Mouse (Mus musculus) midbrain, embryonic 13.5 days (tissue): Measurements from ENCODE around the gene Ms4a4b. TPM values are rescaled to one million over a fixed set of nuclear protein-coding genes. Genes with fewer than 3 reads are reported as not detected.
"Not testable (repeated sequence)": the region's sequence is repeated elsewhere in the genome, so short reads cannot be mapped to it uniquely, and the experiment has no call there.

Source experiments
- ATAC-seq: fragments of 200-750 bp; cut with Nextera tagmentation; 2 replicates; pipeline ENCODE4 v1.8.0; 2017; ENCODE audit warnings: mild to moderate bottlenecking, moderate TSS enrichment, moderate library complexity
- H3K27ac ChIP-seq: fragments of 300-500 bp; sonication (generic); 2 replicates; pipeline ENCODE4 v1.5.1; 2015; ENCODE audit warnings: inconsistent platforms, mild to moderate bottlenecking, moderate library complexity
- H3K27me3 ChIP-seq: fragments of 300-500 bp; sonication (generic); 2 replicates; pipeline ENCODE4 v1.6.1; 2015; ENCODE audit warnings: mild to moderate bottlenecking, inconsistent platforms
- H3K36me3 ChIP-seq: fragments of 300-500 bp; sonication (generic); 2 replicates; pipeline ENCODE4 v1.6.1; 2015; ENCODE audit warnings: mild to moderate bottlenecking, inconsistent platforms
- H3K4me1 ChIP-seq: fragments of 300-500 bp; sonication (generic); replicated peaks from 2 replicates; pipeline ENCODE4 v1.6.1; 2015; ENCODE audit warnings: inconsistent platforms
- H3K4me2 ChIP-seq: fragments of 300-500 bp; sonication (generic); replicated peaks from 2 replicates; pipeline ENCODE4 v1.6.1; 2015; ENCODE audit warnings: moderate library complexity, mild to moderate bottlenecking, inconsistent platforms
- H3K4me3 ChIP-seq: fragments of 300-500 bp; sonication (generic); replicated peaks from 2 replicates; pipeline ENCODE4 v1.5.1; 2015; ENCODE audit warnings: mild to moderate bottlenecking, inconsistent platforms
- H3K9ac ChIP-seq: fragments of 300-500 bp; sonication (generic); replicated peaks from 2 replicates; pipeline ENCODE4 v1.6.1; 2015; ENCODE audit warnings: mild to moderate bottlenecking, inconsistent platforms
- H3K9me3 ChIP-seq: fragments of 300-500 bp; sonication (generic); 2 replicates; pipeline ENCODE4 v1.6.1; 2016; ENCODE audit warnings: mild to moderate bottlenecking, inconsistent platforms
- WGBS: fragments of 180-500 bp; shearing (Covaris S2); methylation state at CpG from one replicate; pipeline ENCODE4 v1.1.7; 2015; 5-methylcytosine and 5-hydroxymethylcytosine counted together
- polyA plus RNA-seq: library from polyadenylated mRNA; unstranded; fragments of >200 nt; fragmentation: Nextera tagmentation; extraction: Ambion mirVana; gene quantifications from 2 replicates; pipeline ENCODE4 v1.2.1, GENCODE M21; 2015

Gene Ms4a4b
- polyA plus RNA-seq: not detected in 2 replicates

- no peak within 1 kb of the TSS for H3K27ac ChIP-seq
- no peak for ATAC-seq
These were observed at the start of gene Ms4a4b for GRCm38 (mm10) chr19:11443338-11443737. Ms4a4b (plus strand) TSS chr19:11443553.

GRCm38 (mm10) chr19:11395769-11396168 lies 47.6 kb upstream of the Ms4a4b start:
- H3K4me3 ChIP-seq: no peak overlapping the region
- H3K9me3 ChIP-seq: no peaks in the 10 kb centered on the region
- H3K27me3 ChIP-seq: no peaks in the 10 kb centered on the region
- no peaks in the 10 kb centered on the region for H3K36me3 ChIP-seq
- no peak overlapping the region for H3K27ac ChIP-seq
- ATAC-seq: no peak
- H3K9ac ChIP-seq: no peak overlapping the region
- no peak overlapping the region for H3K4me2 ChIP-seq
- H3K4me1 ChIP-seq: no peaks in the 10 kb centered on the region

More at GRCm38 (mm10) chr19:11443338-11443737, at the start of gene Ms4a4b:
- H3K27me3 ChIP-seq: no peaks in the 10 kb centered on the region
- no peak within 1 kb of the TSS for H3K4me2 ChIP-seq
- no peaks in the 10 kb centered on the region for H3K9me3 ChIP-seq
- H3K4me1 ChIP-seq: no peaks in the 10 kb centered on the region
- no peak within 1 kb of the TSS for H3K9ac ChIP-seq
- no peaks in the 10 kb centered on the region for H3K36me3 ChIP-seq
- no peak within 1 kb of the TSS for H3K4me3 ChIP-seq

- Histone ChIP-seq H3K9me3 (no peaks in the 10 kb centered on the region), H3K4me2 (no peak within 1 kb of the TSS), H3K4me1 (no peaks in the 10 kb centered on the region), H3K4me3 (no peak within 1 kb of the TSS), H3K27ac (no peak within 1 kb of the TSS), H3K9ac (no peak within 1 kb of the TSS), H3K27me3 (no peaks in the 10 kb centered on the region), H3K36me3 (no peaks in the 10 kb centered on the region)
- 86% methylated on average over 3 of the region's 3 CpGs for WGBS
- no peak for ATAC-seq
These were observed 38.8 kb upstream of the Ms4a4b start, which contains the start of gene Ms4a4c for GRCm38 (mm10) chr19:11404527-11404926. Ms4a4c (plus strand) TSS chr19:11404770.

GRCm38 (mm10) chr19:11407428-11407827 lies 35.9 kb upstream of the Ms4a4b start:
- Histone ChIP-seq H3K9ac (no peak overlapping the region), H3K4me3 (no peak overlapping the region), H3K4me1 (no peaks in the 10 kb centered on the region), H3K27me3 (no peaks in the 10 kb centered on the region), H3K4me2 (no peak overlapping the region), H3K36me3 (no peaks in the 10 kb centered on the region), H3K27ac (no peak overlapping the region), H3K9me3 (no peaks in the 10 kb centered on the region)
- ATAC-seq: no peak

GRCm38 (mm10) chr19:11408591-11408990 lies 34.8 kb upstream of the Ms4a4b start:
- H3K9ac ChIP-seq: no peak overlapping the region
- 96% methylated on average over 1 of the region's 1 CpGs for WGBS
- no peak for ATAC-seq
- H3K36me3 ChIP-seq: no peaks in the 10 kb centered on the region
- H3K4me1 ChIP-seq: no peaks in the 10 kb centered on the region
- no peaks in the 10 kb centered on the region for H3K27me3 ChIP-seq
- no peak overlapping the region for H3K4me3 ChIP-seq
- H3K9me3 ChIP-seq: no peaks in the 10 kb centered on the region
- H3K4me2 ChIP-seq: no peak overlapping the region
- H3K27ac ChIP-seq: no peak overlapping the region

- 84% methylated on average over 1 of the region's 1 CpGs for WGBS
- Histone ChIP-seq H3K27ac (no peak overlapping the region), H3K9me3 (no peaks in the 10 kb centered on the region), H3K4me2 (no peak overlapping the region), H3K9ac (no peak overlapping the region), H3K36me3 (no peaks in the 10 kb centered on the region), H3K4me1 (no peaks in the 10 kb centered on the region), H3K4me3 (no peak overlapping the region), H3K27me3 (no peaks in the 10 kb centered on the region)
- no peak for ATAC-seq
These were observed 31.7 kb upstream of the Ms4a4b start for GRCm38 (mm10) chr19:11411640-11412039.

- no peak for ATAC-seq
- H3K36me3 ChIP-seq: no peaks in the 10 kb centered on the region
- WGBS: 100% methylated on average over 1 of the region's 1 CpGs
- H3K9ac ChIP-seq: no peak overlapping the region
- no peaks in the 10 kb centered on the region for H3K4me1 ChIP-seq
- no peak overlapping the region for H3K27ac ChIP-seq
- no peak overlapping the region for H3K4me3 ChIP-seq
- no peaks in the 10 kb centered on the region for H3K9me3 ChIP-seq
- H3K27me3 ChIP-seq: no peaks in the 10 kb centered on the region
- no peak overlapping the region for H3K4me2 ChIP-seq
These were observed 29.3 kb upstream of the Ms4a4b start for GRCm38 (mm10) chr19:11414084-11414483.

GRCm38 (mm10) chr19:11415581-11415980 lies 27.8 kb upstream of the Ms4a4b start:
- no peak overlapping the region for H3K4me3 ChIP-seq
- ATAC-seq: no peak
- H3K27me3 ChIP-seq: no peaks in the 10 kb centered on the region
- H3K36me3 ChIP-seq: no peaks in the 10 kb centered on the region
- H3K9me3 ChIP-seq: no peaks in the 10 kb centered on the region
- no peak overlapping the region for H3K27ac ChIP-seq
- H3K4me1 ChIP-seq: no peaks in the 10 kb centered on the region
- WGBS: 71% methylated on average over 3 of the region's 3 CpGs
- no peak overlapping the region for H3K4me2 ChIP-seq
- no peak overlapping the region for H3K9ac ChIP-seq

GRCm38 (mm10) chr19:11418865-11419264 lies 24.5 kb upstream of the Ms4a4b start:
- not testable (repeated sequence) for H3K4me2 ChIP-seq, H3K27me3 ChIP-seq, H3K4me1 ChIP-seq, ATAC-seq, H3K9me3 ChIP-seq, H3K27ac ChIP-seq, H3K36me3 ChIP-seq, H3K4me3 ChIP-seq, H3K9ac ChIP-seq
- 76% methylated on average over 3 of the region's 3 CpGs for WGBS

GRCm38 (mm10) chr19:11431209-11431608 lies 12.1 kb upstream of the Ms4a4b start:
- not testable (repeated sequence) for ATAC-seq, H3K27ac ChIP-seq, H3K9ac ChIP-seq, H3K4me2 ChIP-seq, H3K36me3 ChIP-seq, H3K4me1 ChIP-seq, H3K4me3 ChIP-seq, H3K27me3 ChIP-seq, H3K9me3 ChIP-seq
- WGBS: 83% methylated on average over 1 of the region's 1 CpGs

- ATAC-seq: no peak
- H3K4me3 ChIP-seq: no peak overlapping the region
- H3K9ac ChIP-seq: no peak overlapping the region
- H3K4me2 ChIP-seq: no peak overlapping the region
- H3K9me3 ChIP-seq: no peaks in the 10 kb centered on the region
- WGBS: 89% methylated on average over 4 of the region's 4 CpGs
- H3K27me3 ChIP-seq: no peaks in the 10 kb centered on the region
- H3K27ac ChIP-seq: no peak overlapping the region
- no peaks in the 10 kb centered on the region for H3K36me3 ChIP-seq
- no peaks in the 10 kb centered on the region for H3K4me1 ChIP-seq
These were observed 8.1 kb upstream of the Ms4a4b start for GRCm38 (mm10) chr19:11435058-11435834.

GRCm38 (mm10) chr19:11443964-11444363 lies 611 bp downstream of the Ms4a4b start:
- no peak overlapping the region for H3K9ac ChIP-seq
- H3K36me3 ChIP-seq: no peaks in the 10 kb centered on the region
- H3K27me3 ChIP-seq: no peaks in the 10 kb centered on the region
- WGBS: 88% methylated on average over 5 of the region's 5 CpGs
- H3K9me3 ChIP-seq: no peaks in the 10 kb centered on the region
- no peak for ATAC-seq
- no peak overlapping the region for H3K4me2 ChIP-seq
- no peak overlapping the region for H3K4me3 ChIP-seq
- no peak overlapping the region for H3K27ac ChIP-seq
- no peaks in the 10 kb centered on the region for H3K4me1 ChIP-seq

- Histone ChIP-seq H3K4me2 (no peak overlapping the region), H3K27me3 (no peaks in the 10 kb centered on the region), H3K9me3 (no peaks in the 10 kb centered on the region), H3K9ac (no peak overlapping the region), H3K36me3 (no peaks in the 10 kb centered on the region), H3K4me1 (no peaks in the 10 kb centered on the region), H3K27ac (no peak overlapping the region), H3K4me3 (no peak overlapping the region)
- ATAC-seq: no peak
- WGBS: 91% methylated on average over 2 of the region's 2 CpGs
These were observed 3.9 kb downstream of the Ms4a4b start for GRCm38 (mm10) chr19:11447238-11447637.
